Mouse (Mus musculus) MEL (cell line): ENCODE results near the gene Tbxa2r.

Experiments
- CTCF ChIP-seq, 3 experiments: IDR thresholded peaks in 2 of 3; conservative IDR thresholded peaks in 1 of 3; 2 replicates each; pipeline ENCODE4 v1.5.1; 2011 to 2012; ENCODE audit warnings: low read length in 3 of 3, low read depth in 2 of 3, mild to moderate bottlenecking in 2 of 3, improper control_type of control experiment in 1 of 3, inconsistent platforms in 1 of 3, mixed read lengths in 1 of 3, moderate library complexity in 1 of 3; ENCODE audit not compliant: control insufficient read depth in 1 of 3, insufficient read depth in 1 of 3, poor library complexity in 1 of 3, severe bottlenecking in 1 of 3
- MAFK ChIP-seq: IDR thresholded peaks from 2 replicates; pipeline ENCODE4 v1.6.1; 2011; ENCODE audit warnings: low read depth, mild to moderate bottlenecking, low read length, improper control_type of control experiment, borderline replicate concordance
- POLR2A ChIP-seq, 2 experiments: IDR thresholded peaks; 2 replicates each; pipeline ENCODE4 v1.6.1; 2011 to 2012; ENCODE audit warnings: low read length in 2 of 2, mild to moderate bottlenecking in 2 of 2, control low read depth in 1 of 2, improper control_type of control experiment in 1 of 2, low read depth in 1 of 2, moderate library complexity in 1 of 2; ENCODE audit not compliant: control insufficient read depth in 1 of 2, insufficient read depth in 1 of 2, poor library complexity in 1 of 2
- RCOR1 ChIP-seq: IDR thresholded peaks from 2 replicates; pipeline ENCODE4 v1.6.1; 2012; ENCODE audit warnings: low read depth, mild to moderate bottlenecking, inconsistent platforms, low read length, improper control_type of control experiment
- ZNF384 ChIP-seq: IDR thresholded peaks from 2 replicates; pipeline ENCODE4 v1.6.1; 2012; ENCODE audit warnings: low read depth, mild to moderate bottlenecking, inconsistent platforms, low read length, improper control_type of control experiment

DNA sequence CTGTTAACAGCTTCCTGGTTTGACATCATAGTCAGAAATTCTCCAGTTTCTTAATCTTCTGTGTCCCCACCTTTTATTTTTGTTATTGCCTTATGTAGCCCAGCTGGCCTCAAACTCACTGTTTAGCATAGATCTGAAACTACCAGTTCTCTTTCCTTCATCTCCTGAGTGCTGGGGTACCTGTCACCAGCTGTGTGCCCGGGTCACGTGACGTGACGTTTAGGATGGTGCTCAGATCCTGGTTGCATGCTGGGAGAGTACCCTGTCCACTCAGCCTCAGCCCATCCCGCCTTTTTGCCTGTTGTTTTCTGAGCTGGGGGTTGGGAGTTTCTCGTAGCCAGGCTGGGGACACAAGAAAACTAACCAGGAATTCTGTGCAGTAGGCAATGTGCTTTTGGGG is 31.3 kb upstream of the Tbxa2r start:
- TF ChIP-seq POLR2A (IDR thresholded peaks at IDR 0.05; ENCODE audit: control insufficient read depth in 1 of 2, insufficient read depth in 1 of 2, low read depth in 1 of 2, low read length in 2 of 2, poor library complexity in 1 of 2) (no peak), CTCF (IDR thresholded peaks at IDR 0.05 in 2 of 3, conservative IDR thresholded peaks at IDR 0.05 in 1 of 3; ENCODE audit: control insufficient read depth in 1 of 3, insufficient read depth in 1 of 3, low read depth in 2 of 3, low read length in 3 of 3, poor library complexity in 1 of 3, severe bottlenecking in 1 of 3) (no peak), MAFK (no peak), RCOR1 (no peak), ZNF384 (no peak)
